Mouse (Mus musculus): ENCODE results near the gene Psmd14. TPM values are rescaled to one million over a fixed set of nuclear protein-coding genes. Genes with fewer than 3 reads are reported as not detected.

Gene Psmd14
- polyA plus RNA-seq, 1 experiment, result 7.8 TPM

- 8% methylated on average over 3 of the region's 3 CpGs for WGBS
- DNase-seq (ENCODE audit: low read depth in 1 of 2, low spot score in 2 of 2), result no peak
These were observed 94.9 kb downstream of the Psmd14 start for GRCm38 (mm10) chr2:61806346-61806825.

GRCm38 (mm10) chr2:61807151-61807550, 95.7 kb downstream of the Psmd14 start:
- peaks cover 28% of the 10 kb centered on the region for H3K4me1 ChIP-seq (ENCODE audit: control insufficient read depth, insufficient read depth, insufficient read length)
- no peak overlapping the region for H3K27ac ChIP-seq (ENCODE audit: insufficient read depth, low read length)
- H3K27me3 ChIP-seq (ENCODE audit: control insufficient read depth, insufficient read depth, low read length), result peaks cover 52% of the 10 kb centered on the region
- DNase-seq (ENCODE audit: low read depth in 1 of 2, low spot score in 2 of 2), result peak in 1 of 2 experiments; percentile 14
- H3K4me3 ChIP-seq (ENCODE audit: extremely low read depth, insufficient read depth, insufficient read length), result peak overlapping the region; percentile 28; the same call in 1 of the 2 replicates
- H3K36me3 ChIP-seq (ENCODE audit: control insufficient read depth, insufficient read depth, low read length), result no peaks in the 10 kb centered on the region
- TF ChIP-seq POLR2A (IDR thresholded peaks at IDR 0.05; ENCODE audit: low read depth, low read length) (no peak), CTCF (IDR thresholded peaks at IDR 0.05; ENCODE audit: extremely low read depth, insufficient read depth, insufficient read length, insufficient replicate concordance) (no peak)
- 3% methylated on average over 22 of the region's 22 CpGs for WGBS

More at GRCm38 (mm10) chr2:61806346-61806825, 94.9 kb downstream of the Psmd14 start:
- Histone ChIP-seq H3K27ac (ENCODE audit: insufficient read depth, low read length) (no peak overlapping the region), H3K36me3 (ENCODE audit: control insufficient read depth, insufficient read depth, low read length) (no peaks in the 10 kb centered on the region), H3K4me1 (ENCODE audit: control insufficient read depth, insufficient read depth, insufficient read length) (peaks cover 20% of the 10 kb centered on the region), H3K27me3 (ENCODE audit: control insufficient read depth, insufficient read depth, low read length) (peaks cover 44% of the 10 kb centered on the region), H3K4me3 (ENCODE audit: extremely low read depth, insufficient read depth, insufficient read length) (no peak overlapping the region)
- no peak for TF ChIP-seq POLR2A (IDR thresholded peaks at IDR 0.05; ENCODE audit: low read depth, low read length)
- TF ChIP-seq CTCF (IDR thresholded peaks at IDR 0.05; ENCODE audit: extremely low read depth, insufficient read depth, insufficient read length, insufficient replicate concordance), result no peak

- no peaks in the 10 kb centered on the region for H3K36me3 ChIP-seq (ENCODE audit: control insufficient read depth, insufficient read depth, low read length)
- peaks cover 54% of the 10 kb centered on the region for H3K27me3 ChIP-seq (ENCODE audit: control insufficient read depth, insufficient read depth, low read length)
- TF ChIP-seq POLR2A (IDR thresholded peaks at IDR 0.05; ENCODE audit: low read depth, low read length) (no peak), CTCF (IDR thresholded peaks at IDR 0.05; ENCODE audit: extremely low read depth, insufficient read depth, insufficient read length, insufficient replicate concordance) (no peak)
- no peak overlapping the region for H3K4me3 ChIP-seq (ENCODE audit: extremely low read depth, insufficient read depth, insufficient read length)
- WGBS, result 35% methylated on average over 2 of the region's 2 CpGs
- H3K27ac ChIP-seq (ENCODE audit: insufficient read depth, low read length), result no peak overlapping the region
- H3K4me1 ChIP-seq (ENCODE audit: control insufficient read depth, insufficient read depth, insufficient read length), result peaks cover 29% of the 10 kb centered on the region
- DNase-seq (ENCODE audit: low read depth in 1 of 2, low spot score in 2 of 2), result no peak
These were observed 96.3 kb downstream of the Psmd14 start for GRCm38 (mm10) chr2:61807781-61808180.

- no peak overlapping the region for H3K4me3 ChIP-seq (ENCODE audit: extremely low read depth, insufficient read depth, insufficient read length)
- WGBS, result 5% methylated on average over 6 of the region's 6 CpGs
- H3K27ac ChIP-seq (ENCODE audit: insufficient read depth, low read length), result no peak overlapping the region
- no peaks in the 10 kb centered on the region for H3K36me3 ChIP-seq (ENCODE audit: control insufficient read depth, insufficient read depth, low read length)
- no peak for DNase-seq (ENCODE audit: low read depth in 1 of 2, low spot score in 2 of 2)
- peaks cover 29% of the 10 kb centered on the region for H3K4me1 ChIP-seq (ENCODE audit: control insufficient read depth, insufficient read depth, insufficient read length)
- H3K27me3 ChIP-seq (ENCODE audit: control insufficient read depth, insufficient read depth, low read length), result peaks cover 52% of the 10 kb centered on the region
- no peak for TF ChIP-seq POLR2A (IDR thresholded peaks at IDR 0.05; ENCODE audit: low read depth, low read length)
- no peak for TF ChIP-seq CTCF (IDR thresholded peaks at IDR 0.05; ENCODE audit: extremely low read depth, insufficient read depth, insufficient read length, insufficient replicate concordance)
These were observed 97.3 kb downstream of the Psmd14 start for GRCm38 (mm10) chr2:61808776-61809175.

GRCm38 (mm10) chr2:61809381-61809780, 97.9 kb downstream of the Psmd14 start:
- H3K27ac ChIP-seq (ENCODE audit: insufficient read depth, low read length), result no peak overlapping the region
- peaks cover 56% of the 10 kb centered on the region for H3K27me3 ChIP-seq (ENCODE audit: control insufficient read depth, insufficient read depth, low read length)
- H3K36me3 ChIP-seq (ENCODE audit: control insufficient read depth, insufficient read depth, low read length), result no peaks in the 10 kb centered on the region
- no peak for DNase-seq (ENCODE audit: low read depth in 1 of 2, low spot score in 2 of 2)
- peaks cover 29% of the 10 kb centered on the region for H3K4me1 ChIP-seq (ENCODE audit: control insufficient read depth, insufficient read depth, insufficient read length)
- TF ChIP-seq POLR2A (IDR thresholded peaks at IDR 0.05; ENCODE audit: low read depth, low read length) (no peak), CTCF (IDR thresholded peaks at IDR 0.05; ENCODE audit: extremely low read depth, insufficient read depth, insufficient read length, insufficient replicate concordance) (no peak)
- no peak overlapping the region for H3K4me3 ChIP-seq (ENCODE audit: extremely low read depth, insufficient read depth, insufficient read length)
- 10% methylated on average over 1 of the region's 1 CpGs for WGBS

GRCm38 (mm10) chr2:61810751-61811150, 99.3 kb downstream of the Psmd14 start:
- H3K4me1 ChIP-seq (ENCODE audit: control insufficient read depth, insufficient read depth, insufficient read length), result peaks cover 17% of the 10 kb centered on the region
- TF ChIP-seq CTCF (IDR thresholded peaks at IDR 0.05; ENCODE audit: extremely low read depth, insufficient read depth, insufficient read length, insufficient replicate concordance), result no peak
- no peak for TF ChIP-seq POLR2A (IDR thresholded peaks at IDR 0.05; ENCODE audit: low read depth, low read length)
- no peak overlapping the region for H3K27ac ChIP-seq (ENCODE audit: insufficient read depth, low read length)
- no peak overlapping the region for H3K4me3 ChIP-seq (ENCODE audit: extremely low read depth, insufficient read depth, insufficient read length)
- WGBS, result 50% methylated on average over 4 of the region's 4 CpGs
- H3K27me3 ChIP-seq (ENCODE audit: control insufficient read depth, insufficient read depth, low read length), result peaks cover 56% of the 10 kb centered on the region
- H3K36me3 ChIP-seq (ENCODE audit: control insufficient read depth, insufficient read depth, low read length), result no peaks in the 10 kb centered on the region
- DNase-seq (ENCODE audit: low read depth in 1 of 2, low spot score in 2 of 2), result no peak

- Histone ChIP-seq H3K4me3 (ENCODE audit: extremely low read depth, insufficient read depth, insufficient read length) (no peak overlapping the region), H3K27ac (ENCODE audit: insufficient read depth, low read length) (no peak overlapping the region), H3K27me3 (ENCODE audit: control insufficient read depth, insufficient read depth, low read length) (peaks cover 59% of the 10 kb centered on the region)
These were observed 99.6 kb downstream of the Psmd14 start for GRCm38 (mm10) chr2:61811163-61811506.

More at GRCm38 (mm10) chr2:61811163-61811506, 99.6 kb downstream of the Psmd14 start:
- 27% methylated on average over 8 of the region's 8 CpGs for WGBS
- Histone ChIP-seq H3K36me3 (ENCODE audit: control insufficient read depth, insufficient read depth, low read length) (no peaks in the 10 kb centered on the region), H3K4me1 (ENCODE audit: control insufficient read depth, insufficient read depth, insufficient read length) (peaks cover 17% of the 10 kb centered on the region)
- TF ChIP-seq CTCF (IDR thresholded peaks at IDR 0.05; ENCODE audit: extremely low read depth, insufficient read depth, insufficient read length, insufficient replicate concordance) (no peak), POLR2A (IDR thresholded peaks at IDR 0.05; ENCODE audit: low read depth, low read length) (no peak)
- no peak for DNase-seq (ENCODE audit: low read depth in 1 of 2, low spot score in 2 of 2)

Measured in spleen, adult 2 months (tissue).